Mouse (Mus musculus) MEL (cell line): ENCODE measurements around the gene Fhit.

ENCODE experiments used
- CTCF ChIP-seq, 3 experiments: IDR thresholded peaks in 2 of 3; conservative IDR thresholded peaks in 1 of 3; 2 replicates each; pipeline ENCODE4 v1.5.1; 2011 to 2012; ENCODE audit warnings: low read length in 3 of 3, low read depth in 2 of 3, mild to moderate bottlenecking in 2 of 3, improper control_type of control experiment in 1 of 3, inconsistent platforms in 1 of 3, mixed read lengths in 1 of 3, moderate library complexity in 1 of 3; ENCODE audit not compliant: control insufficient read depth in 1 of 3, insufficient read depth in 1 of 3, poor library complexity in 1 of 3, severe bottlenecking in 1 of 3
- E2F4 ChIP-seq: IDR thresholded peaks from 2 replicates; pipeline ENCODE4 v1.6.1; 2011; ENCODE audit warnings: low read depth, low read length, improper control_type of control experiment, borderline replicate concordance
- ETS1 ChIP-seq: IDR thresholded peaks from 2 replicates; pipeline ENCODE4 v1.6.1; 2012; ENCODE audit warnings: low read depth, mild to moderate bottlenecking, inconsistent platforms, low read length, improper control_type of control experiment, moderate library complexity
- GABPA ChIP-seq: IDR thresholded peaks from 2 replicates; pipeline ENCODE4 v1.6.1; 2012; ENCODE audit warnings: low read depth, mild to moderate bottlenecking, inconsistent platforms, low read length, improper control_type of control experiment, moderate library complexity
- GATA1 ChIP-seq: IDR thresholded peaks from 2 replicates; pipeline ENCODE4 v1.6.1; 2011; ENCODE audit warnings: low read depth, low read length, improper control_type of control experiment
- JUND ChIP-seq: IDR thresholded peaks from 2 replicates; pipeline ENCODE4 v1.6.1; 2011; ENCODE audit warnings: low read depth, mild to moderate bottlenecking, improper control_type of control experiment, low read length
- MAX ChIP-seq: IDR thresholded peaks from 2 replicates; pipeline ENCODE4 v1.6.1; 2011; ENCODE audit warnings: low read length, improper control_type of control experiment
- MEF2A ChIP-seq: IDR thresholded peaks from 2 replicates; pipeline ENCODE4 v1.6.1; 2014; ENCODE audit warnings: low read depth, mild to moderate bottlenecking, inconsistent platforms, low read length, improper control_type of control experiment; ENCODE audit not compliant: poor library complexity, insufficient replicate concordance, severe bottlenecking; ENCODE audit errors: extremely low read depth
- POLR2A ChIP-seq, 2 experiments: IDR thresholded peaks; 2 replicates each; pipeline ENCODE4 v1.6.1; 2011 to 2012; ENCODE audit warnings: low read length in 2 of 2, mild to moderate bottlenecking in 2 of 2, control low read depth in 1 of 2, improper control_type of control experiment in 1 of 2, low read depth in 1 of 2, moderate library complexity in 1 of 2; ENCODE audit not compliant: control insufficient read depth in 1 of 2, insufficient read depth in 1 of 2, poor library complexity in 1 of 2
- TAL1 ChIP-seq: IDR thresholded peaks from 2 replicates; pipeline ENCODE4 v1.6.1; 2012; ENCODE audit warnings: mild to moderate bottlenecking, inconsistent platforms, low read length, moderate library complexity, mixed read lengths
- TCF12 ChIP-seq: IDR thresholded peaks from 2 replicates; pipeline ENCODE4 v1.6.1; 2014; ENCODE audit warnings: low read depth, mild to moderate bottlenecking, inconsistent platforms, low read length, improper control_type of control experiment, moderate library complexity
- USF1 ChIP-seq: IDR thresholded peaks from 2 replicates; pipeline ENCODE4 v1.6.1; 2014; ENCODE audit warnings: low read depth, mild to moderate bottlenecking, inconsistent platforms, low read length, improper control_type of control experiment, moderate library complexity
- USF2 ChIP-seq, 2 experiments: IDR thresholded peaks; 2 replicates each; pipeline ENCODE4 v1.6.1; 2011 to 2012; ENCODE audit warnings: improper control_type of control experiment in 2 of 2, low read length in 2 of 2, borderline replicate concordance in 1 of 2, inconsistent platforms in 1 of 2, low read depth in 1 of 2, mild to moderate bottlenecking in 1 of 2; ENCODE audit not compliant: insufficient read depth in 1 of 2
- ZNF384 ChIP-seq: IDR thresholded peaks from 2 replicates; pipeline ENCODE4 v1.6.1; 2012; ENCODE audit warnings: low read depth, mild to moderate bottlenecking, inconsistent platforms, low read length, improper control_type of control experiment

- TF ChIP-seq POLR2A (IDR thresholded peaks at IDR 0.05; ENCODE audit: control insufficient read depth in 1 of 2, insufficient read depth in 1 of 2, low read depth in 1 of 2, low read length in 2 of 2, poor library complexity in 1 of 2) (no peak), ETS1 (no peak), GABPA (no peak), MAX (no peak), CTCF (IDR thresholded peaks at IDR 0.05 in 2 of 3, conservative IDR thresholded peaks at IDR 0.05 in 1 of 3; ENCODE audit: control insufficient read depth in 1 of 3, insufficient read depth in 1 of 3, low read depth in 2 of 3, low read length in 3 of 3, poor library complexity in 1 of 3, severe bottlenecking in 1 of 3) (no peak), JUND (no peak), ZNF384 (no peak), USF2 (IDR thresholded peaks at IDR 0.05; ENCODE audit: borderline replicate concordance in 1 of 2, insufficient read depth in 1 of 2, low read depth in 1 of 2, low read length in 2 of 2) (no peak), TCF12 (no peak), TAL1 (no peak), E2F4 (no peak), MEF2A (no peak), USF1 (no peak), GATA1 (no peak)
Measured at GRCm38 (mm10) chr14:10836001-10836400, 325.8 kb downstream of the Fhit start.
